Mouse (Mus musculus): ENCODE data around the gene Dpp3. TPM values are rescaled to one million over a fixed set of nuclear protein-coding genes. Genes with fewer than 3 reads are reported as not detected.

Gene Dpp3
- 28.4 TPM for polyA plus RNA-seq (2014; fragmentation: Illumina TruSeq; extraction: RNeasy Lipid Tissue Mini Kit (QIAGEN cat#74804); ENCODE audit: insufficient read depth, low read depth, low replicate concordance)

GRCm38 (mm10) chr19:4927904-4928531 is at the start of gene Dpp3:
Gene Dpp3, minus strand, starts transcription at chr19:4928287.

GRCm38 (mm10) chr19:4961928-4962601 is 34.0 kb upstream of the Dpp3 start, which contains the start of gene Mrpl11:
Gene Mrpl11, plus strand, starts transcription at chr19:4962147.

GRCm38 (mm10) chr19:4942551-4943252 is 14.6 kb upstream of the Dpp3 start, which contains the start of gene Peli3:
Gene Peli3, minus strand, starts transcription at chr19:4943127.

GRCm38 (mm10) chr19:4905979-4906794 is 21.9 kb downstream of the Dpp3 start, which contains the start of gene Bbs1:
Gene Bbs1, minus strand, starts transcription at chr19:4906628.

GRCm38 (mm10) chr19:4878405-4879323 is 49.4 kb downstream of the Dpp3 start, which contains the start of gene Zdhhc24:
Gene Zdhhc24, plus strand, starts transcription at chr19:4878668.

GRCm38 (mm10) chr19:4877785-4878184 is 50.3 kb downstream of the Dpp3 start, which contains the start of gene Actn3:
Gene Actn3, minus strand, starts transcription at chr19:4877909.

Other genes with a start within 250 kb of the Dpp3 start
- not detected for gene Gm960, start 229.6 kb downstream of the Dpp3 start, polyA plus RNA-seq (2014; fragmentation: Illumina TruSeq; extraction: RNeasy Lipid Tissue Mini Kit (QIAGEN cat#74804); ENCODE audit: insufficient read depth, low read depth, low replicate concordance)
- gene Sptbn2, start 217.1 kb downstream of the Dpp3 start, polyA plus RNA-seq (2014; fragmentation: Illumina TruSeq; extraction: RNeasy Lipid Tissue Mini Kit (QIAGEN cat#74804); ENCODE audit: insufficient read depth, low read depth, low replicate concordance): 0.83 TPM
- gene Rbm4b, start 171.8 kb downstream of the Dpp3 start, polyA plus RNA-seq (2014; fragmentation: Illumina TruSeq; extraction: RNeasy Lipid Tissue Mini Kit (QIAGEN cat#74804); ENCODE audit: insufficient read depth, low read depth, low replicate concordance): 10.1 TPM
- gene Rbm4, start 134.4 kb downstream of the Dpp3 start, polyA plus RNA-seq (2014; fragmentation: Illumina TruSeq; extraction: RNeasy Lipid Tissue Mini Kit (QIAGEN cat#74804); ENCODE audit: insufficient read depth, low read depth, low replicate concordance): 17.9 TPM
- gene Gm21992, start 116.7 kb downstream of the Dpp3 start, polyA plus RNA-seq (2014; fragmentation: Illumina TruSeq; extraction: RNeasy Lipid Tissue Mini Kit (QIAGEN cat#74804); ENCODE audit: insufficient read depth, low read depth, low replicate concordance): 4.7 TPM
- gene Rbm14, start 116.7 kb downstream of the Dpp3 start, polyA plus RNA-seq (2014; fragmentation: Illumina TruSeq; extraction: RNeasy Lipid Tissue Mini Kit (QIAGEN cat#74804); ENCODE audit: insufficient read depth, low read depth, low replicate concordance): 13.7 TPM
- gene Ccs, start 89.0 kb downstream of the Dpp3 start, polyA plus RNA-seq (2014; fragmentation: Illumina TruSeq; extraction: RNeasy Lipid Tissue Mini Kit (QIAGEN cat#74804); ENCODE audit: insufficient read depth, low read depth, low replicate concordance): 48.3 TPM
- 0.45 TPM for gene Ccdc87, start 88.9 kb downstream of the Dpp3 start, polyA plus RNA-seq (2014; fragmentation: Illumina TruSeq; extraction: RNeasy Lipid Tissue Mini Kit (QIAGEN cat#74804); ENCODE audit: insufficient read depth, low read depth, low replicate concordance)
- 27.8 TPM for gene Ctsf, start 73.2 kb downstream of the Dpp3 start, polyA plus RNA-seq (2014; fragmentation: Illumina TruSeq; extraction: RNeasy Lipid Tissue Mini Kit (QIAGEN cat#74804); ENCODE audit: insufficient read depth, low read depth, low replicate concordance)
- 0.66 TPM for gene Actn3, start 50.4 kb downstream of the Dpp3 start, polyA plus RNA-seq (2014; fragmentation: Illumina TruSeq; extraction: RNeasy Lipid Tissue Mini Kit (QIAGEN cat#74804); ENCODE audit: insufficient read depth, low read depth, low replicate concordance)
- gene Zdhhc24, start 49.6 kb downstream of the Dpp3 start, polyA plus RNA-seq (2014; fragmentation: Illumina TruSeq; extraction: RNeasy Lipid Tissue Mini Kit (QIAGEN cat#74804); ENCODE audit: insufficient read depth, low read depth, low replicate concordance): 6.0 TPM
- gene Bbs1, start 21.7 kb downstream of the Dpp3 start, polyA plus RNA-seq (2014; fragmentation: Illumina TruSeq; extraction: RNeasy Lipid Tissue Mini Kit (QIAGEN cat#74804); ENCODE audit: insufficient read depth, low read depth, low replicate concordance): 2.2 TPM
- 1.2 TPM for gene Peli3, start 14.8 kb upstream of the Dpp3 start, polyA plus RNA-seq (2014; fragmentation: Illumina TruSeq; extraction: RNeasy Lipid Tissue Mini Kit (QIAGEN cat#74804); ENCODE audit: insufficient read depth, low read depth, low replicate concordance)
- 50.4 TPM for gene Mrpl11, start 33.9 kb upstream of the Dpp3 start, polyA plus RNA-seq (2014; fragmentation: Illumina TruSeq; extraction: RNeasy Lipid Tissue Mini Kit (QIAGEN cat#74804); ENCODE audit: insufficient read depth, low read depth, low replicate concordance)
- 0.14 TPM for gene Npas4, start 62.0 kb upstream of the Dpp3 start, polyA plus RNA-seq (2014; fragmentation: Illumina TruSeq; extraction: RNeasy Lipid Tissue Mini Kit (QIAGEN cat#74804); ENCODE audit: insufficient read depth, low read depth, low replicate concordance)
- gene Slc29a2, start 95.6 kb upstream of the Dpp3 start, polyA plus RNA-seq (2014; fragmentation: Illumina TruSeq; extraction: RNeasy Lipid Tissue Mini Kit (QIAGEN cat#74804); ENCODE audit: insufficient read depth, low read depth, low replicate concordance): 0.84 TPM
- gene B4gat1, start 110.5 kb upstream of the Dpp3 start, polyA plus RNA-seq (2014; fragmentation: Illumina TruSeq; extraction: RNeasy Lipid Tissue Mini Kit (QIAGEN cat#74804); ENCODE audit: insufficient read depth, low read depth, low replicate concordance): 24.4 TPM
- 0.81 TPM for gene AC124502.3, start 110.6 kb upstream of the Dpp3 start, polyA plus RNA-seq (2014; fragmentation: Illumina TruSeq; extraction: RNeasy Lipid Tissue Mini Kit (QIAGEN cat#74804); ENCODE audit: insufficient read depth, low read depth, low replicate concordance)
- gene Brms1, start 113.1 kb upstream of the Dpp3 start, polyA plus RNA-seq (2014; fragmentation: Illumina TruSeq; extraction: RNeasy Lipid Tissue Mini Kit (QIAGEN cat#74804); ENCODE audit: insufficient read depth, low read depth, low replicate concordance): 35.6 TPM
- 1.4 TPM for gene Rin1, start 122.2 kb upstream of the Dpp3 start, polyA plus RNA-seq (2014; fragmentation: Illumina TruSeq; extraction: RNeasy Lipid Tissue Mini Kit (QIAGEN cat#74804); ENCODE audit: insufficient read depth, low read depth, low replicate concordance)
- gene Cd248, start 139.8 kb upstream of the Dpp3 start, polyA plus RNA-seq (2014; fragmentation: Illumina TruSeq; extraction: RNeasy Lipid Tissue Mini Kit (QIAGEN cat#74804); ENCODE audit: insufficient read depth, low read depth, low replicate concordance): 6.0 TPM
- gene Tmem151a, start 157.2 kb upstream of the Dpp3 start, polyA plus RNA-seq (2014; fragmentation: Illumina TruSeq; extraction: RNeasy Lipid Tissue Mini Kit (QIAGEN cat#74804); ENCODE audit: insufficient read depth, low read depth, low replicate concordance): 2.0 TPM
- gene Yif1a, start 160.3 kb upstream of the Dpp3 start, polyA plus RNA-seq (2014; fragmentation: Illumina TruSeq; extraction: RNeasy Lipid Tissue Mini Kit (QIAGEN cat#74804); ENCODE audit: insufficient read depth, low read depth, low replicate concordance): 52.8 TPM
- gene Cnih2, start 170.2 kb upstream of the Dpp3 start, polyA plus RNA-seq (2014; fragmentation: Illumina TruSeq; extraction: RNeasy Lipid Tissue Mini Kit (QIAGEN cat#74804); ENCODE audit: insufficient read depth, low read depth, low replicate concordance): 0.18 TPM
- 117 TPM for gene Rab1b, start 178.8 kb upstream of the Dpp3 start, polyA plus RNA-seq (2014; fragmentation: Illumina TruSeq; extraction: RNeasy Lipid Tissue Mini Kit (QIAGEN cat#74804); ENCODE audit: insufficient read depth, low read depth, low replicate concordance)
- gene Klc2, start 190.3 kb upstream of the Dpp3 start, polyA plus RNA-seq (2014; fragmentation: Illumina TruSeq; extraction: RNeasy Lipid Tissue Mini Kit (QIAGEN cat#74804); ENCODE audit: insufficient read depth, low read depth, low replicate concordance): 12.7 TPM